Mouse (Mus musculus): ENCODE measurements around the gene Kcna7. TPM values are rescaled to one million over a fixed set of nuclear protein-coding genes. Genes with fewer than 3 reads are reported as not detected.
"Not testable (repeated sequence)": the region's sequence is repeated elsewhere in the genome, so short reads cannot be mapped to it uniquely, and the experiment has no call there.

Gene Kcna7
- polyA plus RNA-seq, 1 experiment from 2014 or later = not detected

DNA sequence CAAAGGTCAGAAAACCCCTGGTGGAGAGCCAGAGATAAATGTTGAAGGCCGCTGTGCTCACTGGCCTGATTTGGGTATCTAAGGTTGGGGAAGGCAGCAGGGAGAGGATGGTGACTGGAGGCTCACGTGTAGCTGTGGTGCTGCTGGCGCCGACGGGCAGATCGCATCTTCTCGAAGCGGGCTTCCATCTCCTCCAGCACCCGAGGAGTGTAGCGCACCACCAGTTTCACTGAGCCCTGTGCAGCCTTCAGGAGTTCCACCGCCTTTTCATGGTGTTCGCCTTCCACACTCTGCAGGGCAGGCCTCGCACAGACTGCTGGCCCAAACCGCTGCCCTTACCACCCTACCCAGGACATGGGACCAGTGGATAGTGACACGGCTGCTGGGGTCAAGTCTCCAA is 37.3 kb upstream of the Kcna7 start:
- Histone ChIP-seq H3K27me3 (peaks cover 57% of the 10 kb centered on the region), H3K36me3 (peaks cover 8% of the 10 kb centered on the region), H3K4me3 (no peak overlapping the region), H3K9ac (no peak overlapping the region), H3K4me1 (peaks cover 32% of the 10 kb centered on the region), H3K27ac (no peak overlapping the region), H3K9me3 (no peaks in the 10 kb centered on the region), H3K4me2 (peak overlapping the region; percentile 100)
- no peak for ATAC-seq (ENCODE audit: borderline replicate concordance, extremely low read depth, low FRiP score, low TSS enrichment)
- WGBS = 78% methylated on average over 15 of the region's 15 CpGs

DNA sequence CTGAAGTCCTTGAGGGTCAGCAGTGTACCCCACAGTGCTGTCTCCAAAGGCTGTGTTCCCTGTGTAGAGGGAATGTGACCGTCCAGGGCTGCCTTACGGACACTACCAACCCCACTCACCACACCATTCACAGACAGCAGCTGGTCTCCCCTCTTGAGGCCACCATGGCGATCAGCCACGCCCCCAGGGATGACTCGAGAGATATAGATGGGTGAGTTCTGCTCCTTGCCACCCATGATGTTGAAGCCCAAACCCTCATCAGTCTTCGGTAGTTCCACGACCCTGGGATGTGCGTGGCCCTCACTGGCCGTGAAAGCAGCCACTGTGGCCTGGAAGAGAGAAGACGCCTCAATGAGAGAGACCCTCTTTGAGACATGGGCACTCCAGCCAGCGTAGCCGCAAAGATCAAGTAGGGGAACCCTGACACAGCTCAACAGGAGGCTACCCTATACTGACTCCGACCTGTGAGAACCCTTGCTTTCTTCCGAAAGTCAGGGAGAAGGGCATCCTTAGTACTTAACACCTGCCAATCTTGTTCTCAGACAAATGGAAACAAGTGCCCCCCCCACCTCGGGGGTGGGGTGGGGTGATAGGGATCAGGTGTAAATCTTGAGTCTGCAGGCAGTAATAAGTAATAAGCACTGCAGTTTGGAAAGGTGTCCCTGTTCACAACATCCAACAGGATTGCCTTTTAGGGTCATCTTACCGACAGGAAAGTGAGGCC is 36.3 kb upstream of the Kcna7 start:
- peaks cover 32% of the 10 kb centered on the region for H3K4me1 ChIP-seq
- no peak for ATAC-seq (ENCODE audit: borderline replicate concordance, extremely low read depth, low FRiP score, low TSS enrichment)
- H3K9me3 ChIP-seq = no peaks in the 10 kb centered on the region
- no peak overlapping the region for H3K4me3 ChIP-seq
- no peak overlapping the region for H3K27ac ChIP-seq
- peaks cover 48% of the 10 kb centered on the region for H3K27me3 ChIP-seq
- WGBS = 75% methylated on average over 16 of the region's 16 CpGs
- peaks cover 18% of the 10 kb centered on the region for H3K36me3 ChIP-seq
- H3K4me2 ChIP-seq = peak overlapping the region; percentile 98; the same call in 1 of the 2 replicates
- H3K9ac ChIP-seq = no peak overlapping the region

DNA sequence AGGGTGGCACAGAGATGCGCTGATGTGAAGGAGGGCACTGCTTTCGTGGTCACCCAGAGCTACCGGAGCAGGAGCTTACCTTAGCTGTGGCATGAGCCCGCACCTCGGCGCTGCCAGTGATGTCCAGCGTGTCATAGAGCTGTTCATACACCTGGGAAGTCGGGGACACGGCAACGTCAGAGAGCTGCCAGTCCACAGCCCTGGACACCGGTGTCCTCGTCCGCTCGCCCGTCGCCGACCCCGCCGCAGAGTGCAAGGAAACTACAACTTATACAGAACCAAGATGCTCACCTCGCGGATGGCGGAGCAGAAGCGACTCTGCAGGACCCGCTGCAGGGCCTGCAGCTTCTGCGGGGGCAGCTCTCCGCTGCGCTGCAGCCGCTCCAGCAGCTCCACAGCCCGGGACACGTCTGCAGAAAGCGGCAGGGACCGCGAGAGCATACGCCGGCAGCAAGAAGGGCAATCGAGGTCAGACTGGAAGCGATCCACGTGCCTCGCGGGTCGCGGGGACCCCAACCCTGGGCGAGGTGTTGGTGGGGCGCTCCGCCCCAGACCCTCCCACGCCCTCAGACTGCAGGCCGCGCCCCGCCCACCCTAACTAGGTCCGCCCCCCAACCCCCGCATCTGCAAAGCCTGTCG is 35.5 kb upstream of the Kcna7 start:
- peaks cover 32% of the 10 kb centered on the region for H3K4me1 ChIP-seq
- H3K27ac ChIP-seq = no peak overlapping the region
- peak overlapping the region; percentile 98 for H3K4me2 ChIP-seq
- H3K36me3 ChIP-seq = peaks cover 25% of the 10 kb centered on the region
- H3K27me3 ChIP-seq = peaks cover 42% of the 10 kb centered on the region
- no peak; the same call in 1 of the 2 replicates for ATAC-seq (ENCODE audit: borderline replicate concordance, extremely low read depth, low FRiP score, low TSS enrichment)
- peak overlapping the region; percentile 49 for H3K4me3 ChIP-seq
- 6% methylated on average over 52 of the region's 52 CpGs for WGBS
- H3K9ac ChIP-seq = peak overlapping the region; percentile 40; the same call in 1 of the 2 replicates
- no peaks in the 10 kb centered on the region for H3K9me3 ChIP-seq

DNA sequence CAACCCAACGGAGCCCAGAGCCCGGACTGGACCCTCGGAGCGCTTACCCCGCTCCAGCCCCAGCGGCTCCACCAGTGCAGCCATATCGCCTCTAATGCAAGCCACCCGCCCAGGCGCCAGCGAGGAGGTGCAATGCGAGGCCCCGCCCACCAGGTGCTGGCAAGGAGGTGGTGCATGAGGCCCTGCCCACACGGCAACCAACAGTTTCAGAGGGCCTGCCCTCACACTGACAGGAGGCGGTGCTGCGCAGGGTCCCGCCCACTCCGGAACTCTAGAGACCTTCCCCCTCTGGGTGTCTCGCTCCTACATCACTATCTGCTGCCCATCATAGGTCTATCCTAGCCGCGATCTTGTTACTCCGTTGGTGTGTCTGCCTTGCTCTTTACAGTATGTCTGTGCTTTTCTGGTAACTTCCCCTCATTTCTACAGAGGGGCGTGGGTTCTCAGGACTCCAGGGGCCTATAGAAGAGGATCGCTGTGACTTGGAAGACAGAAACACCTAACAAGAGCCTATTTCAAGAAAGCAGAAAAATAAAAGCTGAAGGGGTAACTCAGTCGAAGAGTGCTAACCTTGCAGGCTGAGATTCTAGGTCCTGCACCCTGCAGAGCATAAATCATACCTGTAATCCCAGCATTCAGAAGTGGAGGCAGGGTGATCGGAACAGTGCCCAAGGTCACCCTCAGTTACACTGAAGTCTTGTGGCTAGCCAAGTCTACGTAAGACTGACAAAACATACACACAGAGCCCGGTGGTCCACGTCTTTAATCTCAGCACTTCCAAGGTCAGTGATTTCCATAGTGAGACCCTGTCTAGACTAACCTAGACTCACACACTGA is 34.8 kb upstream of the Kcna7 start, which contains the start of gene Lin7b:
Lin7b (minus strand) TSS at position 109 of the 837 bp plus-strand sequence.
- H3K9me3 ChIP-seq = no peaks in the 10 kb centered on the region
- H3K4me2 ChIP-seq = peak within 1 kb of the TSS; percentile 98
- peak within 1 kb of the TSS; percentile 40; the same call in 1 of the 2 replicates for H3K9ac ChIP-seq
- peaks cover 31% of the 10 kb centered on the region for H3K4me1 ChIP-seq
- peaks cover 30% of the 10 kb centered on the region for H3K36me3 ChIP-seq
- peak within 1 kb of the TSS; percentile 49 for H3K4me3 ChIP-seq
- H3K27me3 ChIP-seq = peaks cover 34% of the 10 kb centered on the region
- WGBS = 8% methylated on average over 28 of the region's 28 CpGs
- H3K27ac ChIP-seq = no peak within 1 kb of the TSS
- peak; percentile 64 for ATAC-seq (ENCODE audit: borderline replicate concordance, extremely low read depth, low FRiP score, low TSS enrichment)

DNA sequence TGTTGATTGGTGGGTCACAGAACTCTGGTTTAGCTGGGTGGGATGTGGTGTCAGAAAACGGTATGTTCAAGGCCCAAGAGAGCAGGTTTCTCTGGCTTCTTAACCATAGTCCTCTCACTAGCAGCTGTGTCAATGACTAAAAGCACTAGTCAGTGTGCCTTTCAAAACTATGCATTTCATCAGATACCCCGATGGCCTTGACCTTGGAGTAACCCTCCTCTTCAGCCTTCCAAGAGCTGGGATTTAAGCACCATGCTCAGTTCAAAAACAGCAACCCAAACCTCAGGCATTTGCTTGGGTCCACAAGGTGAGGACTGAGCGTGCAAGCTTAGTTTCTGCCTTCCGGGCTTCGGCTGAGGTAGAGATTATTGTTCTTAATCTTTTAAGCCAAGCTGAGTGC is 33.1 kb upstream of the Kcna7 start:
- Histone ChIP-seq H3K9ac (no peak overlapping the region), H3K4me3 (no peak overlapping the region), H3K4me1 (peaks cover 20% of the 10 kb centered on the region), H3K27ac (no peak overlapping the region), H3K36me3 (peaks cover 47% of the 10 kb centered on the region), H3K9me3 (no peaks in the 10 kb centered on the region), H3K27me3 (peaks cover 25% of the 10 kb centered on the region), H3K4me2 (no peak overlapping the region)
- ATAC-seq (ENCODE audit: borderline replicate concordance, extremely low read depth, low FRiP score, low TSS enrichment) = no peak
- 76% methylated on average over 5 of the region's 5 CpGs for WGBS

DNA sequence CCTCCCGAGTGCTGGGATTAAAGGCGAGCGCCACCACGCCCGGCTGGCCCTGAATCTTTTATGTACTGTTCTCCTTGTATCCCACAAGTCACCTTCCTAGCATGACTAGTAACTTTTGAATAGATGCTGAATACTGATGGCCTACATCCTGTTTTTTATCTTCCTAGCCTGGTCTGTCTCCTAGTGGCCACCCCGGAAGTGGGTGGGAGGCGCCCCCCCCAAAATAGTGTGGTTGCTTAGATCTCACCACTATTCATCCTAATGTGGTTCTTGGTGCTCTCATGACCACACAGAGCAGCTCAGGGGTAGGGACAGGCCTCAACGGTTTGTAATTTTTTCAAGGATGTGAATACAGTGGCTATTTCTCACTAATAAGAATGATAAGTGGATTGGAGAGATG is 30.8 kb upstream of the Kcna7 start:
- peaks cover 13% of the 10 kb centered on the region for H3K4me1 ChIP-seq
- no peak for ATAC-seq (ENCODE audit: borderline replicate concordance, extremely low read depth, low FRiP score, low TSS enrichment)
- 92% methylated on average over 8 of the region's 8 CpGs for WGBS
- H3K9ac ChIP-seq = no peak overlapping the region
- no peaks in the 10 kb centered on the region for H3K9me3 ChIP-seq
- no peak overlapping the region for H3K27ac ChIP-seq
- H3K4me2 ChIP-seq = no peak overlapping the region
- no peak overlapping the region for H3K4me3 ChIP-seq
- H3K36me3 ChIP-seq = peaks cover 69% of the 10 kb centered on the region
- H3K27me3 ChIP-seq = peaks cover 9% of the 10 kb centered on the region

DNA sequence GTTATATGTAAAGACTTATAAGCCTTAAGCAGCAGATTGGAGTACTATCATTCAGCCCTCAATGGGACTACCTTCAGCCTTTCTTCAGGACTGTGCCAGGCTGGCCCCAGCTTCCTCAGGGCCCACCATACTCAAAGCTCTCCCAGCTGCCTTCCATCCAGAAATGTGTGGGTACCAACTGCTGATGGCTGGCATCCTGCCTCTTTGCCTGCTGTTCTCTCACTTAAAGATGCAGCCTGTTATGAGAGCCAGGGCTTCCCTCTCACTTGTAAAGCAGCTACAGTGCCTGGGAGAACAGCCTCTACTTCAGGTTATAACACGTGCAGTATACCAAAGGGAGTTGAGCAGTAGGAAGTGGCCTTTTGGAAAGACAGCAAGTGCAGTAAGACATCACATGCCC is 29.4 kb upstream of the Kcna7 start:
- no peak overlapping the region for H3K4me3 ChIP-seq
- peaks cover 83% of the 10 kb centered on the region for H3K36me3 ChIP-seq
- no peak overlapping the region for H3K27ac ChIP-seq
- 85% methylated on average over 1 of the region's 1 CpGs for WGBS
- no peaks in the 10 kb centered on the region for H3K27me3 ChIP-seq
- H3K9ac ChIP-seq = no peak overlapping the region
- H3K9me3 ChIP-seq = no peaks in the 10 kb centered on the region
- ATAC-seq (ENCODE audit: borderline replicate concordance, extremely low read depth, low FRiP score, low TSS enrichment) = no peak
- no peak overlapping the region for H3K4me2 ChIP-seq
- no peaks in the 10 kb centered on the region for H3K4me1 ChIP-seq

DNA sequence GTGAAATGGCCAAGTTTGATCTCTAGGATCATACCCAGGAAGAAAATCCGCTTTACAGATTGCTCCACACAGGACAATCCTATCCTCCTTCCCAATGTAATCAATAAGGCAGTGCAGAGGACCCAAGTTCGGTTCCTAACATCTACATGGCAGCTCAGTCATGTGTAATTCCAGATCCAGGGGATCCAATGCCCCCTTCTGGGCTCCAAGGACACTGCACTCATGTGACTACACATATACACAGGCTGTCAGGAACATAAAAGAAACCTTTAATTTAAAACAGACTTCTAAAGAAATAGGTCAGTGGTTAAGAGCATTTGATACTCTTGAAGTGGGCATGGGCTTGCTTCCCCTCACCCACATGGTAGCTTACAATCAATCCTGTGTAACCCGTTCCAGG is 19.4 kb upstream of the Kcna7 start:
- Histone ChIP-seq H3K4me2 (no peak overlapping the region), H3K36me3 (peaks cover 99% of the 10 kb centered on the region), H3K9ac (no peak overlapping the region), H3K4me3 (no peak overlapping the region), H3K27me3 (no peaks in the 10 kb centered on the region), H3K9me3 (no peaks in the 10 kb centered on the region), H3K4me1 (no peaks in the 10 kb centered on the region), H3K27ac (no peak overlapping the region)
- 90% methylated on average over 3 of the region's 3 CpGs for WGBS
- ATAC-seq (ENCODE audit: borderline replicate concordance, extremely low read depth, low FRiP score, low TSS enrichment) = no peak

DNA sequence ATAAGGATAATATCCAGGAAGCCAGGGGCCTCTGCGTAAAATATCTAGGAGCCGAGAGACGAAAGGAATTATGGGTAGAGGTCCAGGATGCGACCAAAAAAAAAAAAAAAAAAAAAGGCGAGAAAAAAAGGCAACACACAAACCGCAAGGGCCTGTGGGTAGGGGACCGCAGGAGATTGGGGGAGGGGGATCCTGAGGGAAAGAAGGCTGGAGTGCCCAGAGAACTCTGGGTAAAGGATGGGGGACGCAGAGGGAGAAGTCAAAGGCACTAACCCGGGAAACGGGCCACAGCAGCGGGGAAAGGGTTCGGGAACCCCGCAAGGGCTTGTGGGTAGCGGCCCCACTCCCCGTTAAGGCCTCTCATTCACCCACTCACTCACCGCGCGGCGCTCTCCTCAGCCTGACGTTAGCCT is 10.3 kb upstream of the Kcna7 start:
- peaks cover 20% of the 10 kb centered on the region for H3K4me1 ChIP-seq
- H3K9me3 ChIP-seq = no peaks in the 10 kb centered on the region
- H3K4me3 ChIP-seq = peak overlapping the region; percentile 79
- 0% methylated on average over 18 of the region's 20 CpGs for WGBS
- peak overlapping the region; percentile 98 for H3K27ac ChIP-seq
- peak overlapping the region; percentile 90 for H3K9ac ChIP-seq
- H3K4me2 ChIP-seq = peak overlapping the region; percentile 82
- peak; percentile 81 for ATAC-seq (ENCODE audit: borderline replicate concordance, extremely low read depth, low FRiP score, low TSS enrichment)
- no peaks in the 10 kb centered on the region for H3K27me3 ChIP-seq
- H3K36me3 ChIP-seq = peaks cover 31% of the 10 kb centered on the region

DNA sequence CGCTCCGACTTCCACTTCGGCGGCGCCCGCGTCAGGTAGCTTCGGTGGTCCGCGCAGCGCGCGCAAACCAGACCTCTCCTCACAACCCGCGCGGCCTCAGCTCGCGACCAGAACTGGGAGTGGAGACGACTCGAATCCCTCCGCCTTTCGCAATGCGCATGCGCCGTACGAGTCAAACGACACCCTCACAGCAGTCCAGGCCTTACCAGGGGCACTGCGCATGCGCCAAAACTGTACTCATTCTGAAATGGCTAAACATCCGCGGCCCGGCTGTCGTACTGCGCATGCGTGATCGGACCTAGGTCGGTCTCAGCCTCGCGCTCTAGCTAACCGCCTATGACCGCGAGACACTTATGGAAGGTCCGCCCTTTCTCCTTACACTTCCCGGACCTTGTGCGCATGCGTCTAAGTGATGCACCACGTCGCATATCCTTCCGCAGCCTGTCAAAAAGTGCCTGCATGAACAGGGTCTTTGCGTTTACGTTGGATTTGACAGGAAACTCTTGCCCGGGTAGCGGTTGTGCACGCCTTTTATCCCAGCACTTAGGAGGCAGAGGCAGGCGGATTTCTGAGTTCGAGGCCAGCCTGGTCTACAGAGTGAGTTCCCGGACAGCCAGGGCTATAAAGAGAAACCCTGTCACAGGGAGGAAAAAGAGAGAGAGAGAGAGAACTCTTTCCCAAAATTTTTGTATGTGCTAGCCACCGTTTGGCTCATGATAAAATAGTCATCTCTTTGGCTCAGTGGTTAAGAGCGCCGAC is 9.7 kb upstream of the Kcna7 start, which contains the start of gene Snrnp70:
Snrnp70 (minus strand) TSS at position 165 of the 759 bp plus-strand sequence.
- no peaks in the 10 kb centered on the region for H3K27me3 ChIP-seq
- H3K4me3 ChIP-seq = peak within 1 kb of the TSS; percentile 79
- H3K4me1 ChIP-seq = peaks cover 20% of the 10 kb centered on the region
- peak within 1 kb of the TSS; percentile 82 for H3K4me2 ChIP-seq
- peaks cover 25% of the 10 kb centered on the region for H3K36me3 ChIP-seq
- no peaks in the 10 kb centered on the region for H3K9me3 ChIP-seq
- peak within 1 kb of the TSS; percentile 90 for H3K9ac ChIP-seq
- H3K27ac ChIP-seq = peak within 1 kb of the TSS; percentile 98
- whole genome bisulfite sequencing = under 1% methylated on average over 60 of the region's 60 CpGs
- ATAC-seq (ENCODE audit: borderline replicate concordance, extremely low read depth, low FRiP score, low TSS enrichment) = peak; percentile 97

DNA sequence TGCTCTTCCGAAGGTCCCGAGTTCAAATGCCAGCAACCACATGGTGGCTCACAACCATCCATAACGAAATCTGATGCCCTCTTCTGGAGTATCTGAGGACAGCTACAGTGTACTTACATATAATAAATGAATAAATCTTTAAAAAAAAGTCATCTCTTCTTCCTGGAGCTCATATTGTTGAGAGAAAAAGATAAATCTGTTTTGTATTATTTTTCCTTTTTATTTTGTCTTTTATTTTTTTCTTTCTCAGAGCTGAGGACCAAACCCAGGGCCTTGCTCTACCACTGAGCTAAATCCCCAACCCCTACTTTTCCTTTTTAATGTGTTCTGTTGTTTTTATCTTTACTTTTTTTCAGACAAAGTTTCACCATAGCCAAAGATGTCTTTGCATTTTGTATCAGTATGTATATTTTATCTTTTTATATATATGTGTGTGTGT is 9.1 kb upstream of the Kcna7 start:
- 4% methylated on average over 3 of the region's 3 CpGs for WGBS
- Histone ChIP-seq H3K4me2 (peak overlapping the region; percentile 70), H3K27ac (peak overlapping the region; percentile 83), H3K36me3 (peaks cover 20% of the 10 kb centered on the region), H3K9ac (peak overlapping the region; percentile 47; the same call in 1 of the 2 replicates), H3K4me3 (peak overlapping the region; percentile 79), H3K4me1 (peaks cover 20% of the 10 kb centered on the region)
- not testable (repeated sequence) for H3K27me3 ChIP-seq, H3K9me3 ChIP-seq
- peak; percentile 53; the same call in 1 of the 2 replicates for ATAC-seq (ENCODE audit: borderline replicate concordance, extremely low read depth, low FRiP score, low TSS enrichment)
